Mouse (Mus musculus) frontal cortex, adult 2 months (tissue): ENCODE measurements around the gene Mtln. TPM values are rescaled to one million over a fixed set of nuclear protein-coding genes. Genes with fewer than 3 reads are reported as not detected.

ENCODE experiments used
- DNase-seq, 2 experiments: peaks; one replicate each; pipeline ENCODE4 v3.0.0; 2022; ENCODE audit warnings: low spot score in 1 of 2; ENCODE audit errors: extremely low spot score in 1 of 2
- polyA plus RNA-seq: library from polyadenylated mRNA; depleted of rRNA; stranded (reverse); fragments of >200 nt; gene quantifications from 2 replicates; pipeline ENCODE4 v1.2.3, GENCODE M21; 2012; rRNA removed

Gene Mtln
- polyA plus RNA-seq, 1 experiment, result 94.7 TPM

DNA sequence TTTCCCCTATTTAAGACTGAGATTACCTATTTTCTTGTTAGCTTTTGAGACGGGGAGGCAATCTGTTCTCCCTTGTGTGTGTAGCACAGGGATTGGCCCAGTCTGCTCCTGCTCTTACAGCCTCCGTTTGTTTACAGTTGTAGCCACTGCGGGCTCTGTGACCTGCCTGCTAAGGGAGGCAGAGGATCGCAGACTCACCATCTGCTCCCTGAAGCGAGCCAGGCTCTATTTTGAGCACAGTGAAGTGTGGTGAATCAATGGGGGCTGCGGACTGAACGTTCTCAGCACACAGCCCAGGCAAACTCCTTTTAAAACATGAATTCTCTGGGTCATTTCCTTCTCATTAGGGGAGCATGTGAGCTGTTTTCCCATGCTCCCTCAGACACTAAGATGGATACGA lies 35.1 kb downstream of the Mtln start:
- peak; percentile 18 to 31 for DNase-seq

DNA sequence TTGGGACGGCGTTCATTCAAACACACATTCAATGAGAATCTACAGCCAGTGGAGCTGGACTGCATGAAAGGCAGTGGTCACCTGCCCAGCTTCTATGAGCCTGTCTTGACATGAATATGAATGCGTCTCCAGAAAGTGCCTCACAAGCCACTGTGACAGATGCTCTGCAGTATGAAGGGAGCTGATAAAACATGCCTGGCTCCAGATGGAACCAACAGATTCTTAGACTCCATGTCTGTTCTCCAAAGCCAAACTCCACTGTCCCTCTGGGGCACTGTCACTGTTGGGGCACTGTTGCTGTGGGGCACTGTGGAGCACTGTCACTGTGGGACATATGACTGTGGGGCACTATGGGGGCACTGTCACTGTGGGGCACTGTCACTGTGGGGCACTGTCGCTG lies 38.2 kb downstream of the Mtln start:
- no peak for DNase-seq

DNA sequence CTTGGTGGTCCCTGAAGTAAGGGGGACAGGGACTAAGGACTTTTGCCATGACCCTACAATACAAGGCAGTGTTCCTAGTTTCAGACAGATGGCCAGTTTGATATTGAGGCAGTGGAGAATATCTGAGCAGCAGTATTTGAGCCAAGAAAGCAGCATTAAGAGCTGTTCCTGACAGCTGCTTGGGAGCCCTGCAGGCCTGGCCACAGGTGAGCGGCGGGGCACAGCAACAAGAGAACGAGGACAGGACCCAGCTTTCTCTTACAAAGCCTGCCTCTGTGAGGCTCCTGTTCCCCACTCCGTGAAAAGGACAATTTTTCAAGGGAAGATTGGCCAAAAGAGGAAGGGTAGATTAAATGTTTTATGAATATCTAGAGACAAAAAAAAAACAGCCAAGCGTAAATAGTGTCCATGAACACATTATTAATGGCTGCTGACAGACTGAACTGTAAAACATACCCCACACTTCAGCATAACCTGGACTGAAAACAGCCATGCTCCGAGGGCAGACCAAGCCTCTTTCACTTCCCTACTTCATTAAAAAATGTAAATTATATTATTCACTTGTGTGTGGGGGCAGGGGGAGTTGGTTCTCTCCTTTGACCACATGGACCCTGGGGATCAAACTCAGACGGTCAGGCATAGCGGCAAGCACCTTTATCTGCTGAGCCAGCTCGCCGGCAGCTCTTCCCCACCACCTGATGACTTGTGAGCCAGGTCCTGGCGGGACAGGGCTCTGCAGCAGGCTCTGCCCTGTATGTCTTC lies 40.3 kb downstream of the Mtln start:
- DNase-seq, result no peak

GRCm38 (mm10) chr2:127749376-127749775 lies 42.9 kb downstream of the Mtln start:
- no peak for DNase-seq

- DNase-seq, result no peak
These were observed 44.0 kb downstream of the Mtln start for GRCm38 (mm10) chr2:127748316-127748715.

GRCm38 (mm10) chr2:127742637-127743036 lies 49.7 kb downstream of the Mtln start:
- DNase-seq, result no peak

Other genes with a start within 250 kb of the Mtln start
- gene Zfp661, start 205.4 kb downstream of the Mtln start, polyA plus RNA-seq, result 9.0 and 9.3 TPM in 2 replicates
- gene Mrps5, start 205.3 kb downstream of the Mtln start, polyA plus RNA-seq, result 113 and 115 TPM in 2 replicates
- 70.5 and 94.8 TPM in 2 replicates for gene Mal, start 135.8 kb downstream of the Mtln start, polyA plus RNA-seq
- 1.0 and 1.2 TPM in 2 replicates for gene Mall, start 62.6 kb downstream of the Mtln start, polyA plus RNA-seq
- gene Nphp1, start 3.6 kb downstream of the Mtln start, polyA plus RNA-seq, result 20.8 and 22.3 TPM in 2 replicates
- 0.34 and 0.82 TPM in 2 replicates for gene Bub1, start 39.4 kb upstream of the Mtln start, polyA plus RNA-seq
- gene Acoxl, start 46.4 kb upstream of the Mtln start, polyA plus RNA-seq, result 0.06 TPM in 1 of 2 replicates, not detected in the other